Mouse (Mus musculus): ENCODE results near the gene Wdr20.

- TF ChIP-seq FLI1 (IDR thresholded peaks at IDR 0.05; ENCODE audit: low read length) (no peak), GATA1 (IDR thresholded peaks at IDR 0.05; ENCODE audit: borderline replicate concordance, low read length) (no peak)
Observed at GRCm38 (mm10) chr12:110781181-110781580, 43.4 kb downstream of the Wdr20 start.
